Mouse (Mus musculus): Measurements from ENCODE around the gene Defb23.
"Not testable (repeated sequence)": the region's sequence is repeated elsewhere in the genome, so short reads cannot be mapped to it uniquely, and the experiment has no call there.

Gene Defb23

GRCm38 (mm10) chr2:152436983-152437860 is 27.2 kb downstream of the Defb23 start:
- DNase-seq (ENCODE audit: low spot score), result peak; percentile 69

GRCm38 (mm10) chr2:152436405-152436901 is 28.0 kb downstream of the Defb23 start:
- DNase-seq (ENCODE audit: low spot score), result no peak

- not testable (repeated sequence) for DNase-seq (ENCODE audit: low spot score)
Observed at GRCm38 (mm10) chr2:152428481-152428880, 35.9 kb downstream of the Defb23 start.

DNA sequence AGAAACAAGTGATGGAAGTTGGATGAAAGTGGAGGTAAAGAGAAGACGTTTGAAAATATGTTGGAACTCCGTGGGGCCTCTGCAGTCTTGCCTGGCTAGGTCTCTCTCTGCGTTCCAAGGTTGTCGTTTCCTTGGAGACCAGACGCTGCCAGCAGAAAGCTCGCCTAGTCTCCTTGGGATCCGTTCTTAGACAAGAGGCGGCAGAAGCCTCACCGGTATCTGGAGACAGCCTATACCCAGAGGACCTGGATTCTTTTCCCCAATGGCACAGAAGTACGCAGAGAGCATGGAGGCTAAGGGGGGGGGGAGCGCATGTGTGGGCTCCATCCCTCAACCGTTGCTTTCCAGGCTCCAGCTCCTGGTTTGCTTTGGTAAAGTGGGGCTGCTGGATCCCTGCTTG is 36.9 kb downstream of the Defb23 start:
- no peak for DNase-seq (ENCODE audit: low spot score)

- DNase-seq (ENCODE audit: low spot score), result no peak
Observed at GRCm38 (mm10) chr2:152415786-152416185, 48.6 kb downstream of the Defb23 start.

DNA sequence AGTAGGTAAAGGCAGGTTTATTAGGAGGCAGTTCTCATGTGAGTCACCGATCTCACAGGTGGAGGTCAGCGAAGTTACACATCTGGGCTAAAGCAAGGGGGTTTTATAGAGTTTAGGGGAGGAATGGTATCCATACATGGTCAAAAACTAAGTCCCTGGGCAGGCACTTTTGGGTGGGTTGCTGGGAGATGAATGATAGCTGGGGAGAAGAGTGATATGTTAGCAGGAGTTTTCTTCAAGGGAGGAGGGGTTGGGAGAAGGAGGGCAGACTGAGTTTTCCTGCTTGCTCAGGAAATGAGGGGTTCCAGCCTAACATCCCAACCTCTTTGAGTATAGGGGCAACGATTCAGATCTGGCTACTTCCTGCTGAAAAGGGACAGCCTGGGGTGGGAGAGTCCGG is 49.1 kb downstream of the Defb23 start, which contains the start of gene 6820408C15Rik:
6820408C15Rik (plus strand) TSS at position 301 of the 400 bp plus-strand sequence.
- DNase-seq (ENCODE audit: low spot score), result no peak

- peak; percentile 81 for DNase-seq (ENCODE audit: low spot score)
Observed at GRCm38 (mm10) chr2:152414591-152415165, 49.7 kb downstream of the Defb23 start, which contains the start of gene Zcchc3. Zcchc3 (minus strand) TSS chr2:152415027.

DNA sequence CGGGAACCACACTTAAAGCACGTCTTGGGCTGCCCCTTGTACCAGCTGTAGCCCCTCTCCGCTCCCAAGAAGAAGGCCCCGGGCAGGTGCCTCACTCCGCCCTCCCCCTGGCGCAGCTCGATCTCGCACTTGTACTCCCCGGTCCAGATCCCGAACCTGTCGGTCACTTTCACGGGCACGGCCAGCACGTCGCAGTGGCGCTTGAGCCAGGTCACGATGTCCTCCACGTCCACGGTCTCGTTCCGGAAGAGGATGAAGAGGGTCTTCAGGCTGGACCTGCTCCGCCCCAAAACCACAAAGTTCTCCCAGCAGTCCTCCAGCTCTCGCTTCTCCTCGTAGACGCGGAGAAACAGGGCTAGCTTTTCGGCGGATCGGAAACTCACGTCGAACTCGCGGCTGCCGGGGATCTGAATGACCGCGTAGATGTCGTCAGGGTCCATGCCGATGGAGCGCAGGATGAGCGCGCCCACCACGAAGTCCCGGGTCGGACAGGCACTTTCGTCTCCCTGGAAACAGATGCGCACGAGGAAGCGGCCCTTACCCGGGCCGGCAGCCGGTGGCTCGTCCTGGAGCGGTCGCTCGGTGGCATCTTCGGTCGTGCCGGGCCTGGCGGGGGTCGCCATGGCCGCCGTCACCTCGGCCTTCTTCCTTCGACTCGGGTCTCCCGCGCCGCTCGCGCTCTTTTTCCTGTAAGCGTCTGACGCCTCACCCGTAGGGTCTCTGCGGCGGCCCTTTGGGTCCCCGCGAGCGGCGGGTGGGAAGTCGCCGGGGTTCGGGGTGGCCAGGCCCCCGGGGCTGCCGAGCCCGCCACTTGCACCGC is 50.4 kb downstream of the Defb23 start:
- DNase-seq (ENCODE audit: low spot score), result no peak

DNA sequence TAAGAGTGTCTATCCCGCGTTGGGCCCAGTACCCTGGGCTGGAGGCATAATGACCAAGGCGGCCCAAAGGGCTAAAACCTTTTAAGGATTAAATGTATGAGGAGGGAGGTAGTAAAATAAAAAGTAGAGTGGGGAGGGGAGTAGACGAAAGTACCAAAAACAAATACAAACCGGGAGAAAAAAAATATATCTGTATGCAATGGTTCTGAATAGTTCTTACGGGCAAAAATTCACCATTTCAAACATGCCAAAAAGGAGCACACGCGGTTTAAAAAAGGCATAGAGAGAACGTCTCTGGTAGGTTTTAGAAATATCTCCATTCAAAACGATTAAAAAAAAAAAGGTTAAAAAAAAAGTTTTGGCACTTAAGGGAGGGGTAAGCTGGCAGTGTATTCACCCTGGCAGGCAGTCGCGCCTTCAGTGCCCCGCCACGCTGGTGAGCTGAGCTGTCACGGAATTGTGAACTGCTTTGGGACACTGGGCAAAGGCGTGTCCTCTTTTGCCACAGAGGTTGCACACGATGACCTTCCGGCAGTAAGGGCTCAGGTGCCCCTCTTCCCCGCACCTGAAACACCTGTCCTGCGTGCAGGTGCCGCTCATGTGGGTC is 51.2 kb downstream of the Defb23 start:
- DNase-seq (ENCODE audit: low spot score), result no peak

GRCm38 (mm10) chr2:152412526-152413157 is 51.8 kb downstream of the Defb23 start:
- DNase-seq (ENCODE audit: low spot score), result no peak

DNA sequence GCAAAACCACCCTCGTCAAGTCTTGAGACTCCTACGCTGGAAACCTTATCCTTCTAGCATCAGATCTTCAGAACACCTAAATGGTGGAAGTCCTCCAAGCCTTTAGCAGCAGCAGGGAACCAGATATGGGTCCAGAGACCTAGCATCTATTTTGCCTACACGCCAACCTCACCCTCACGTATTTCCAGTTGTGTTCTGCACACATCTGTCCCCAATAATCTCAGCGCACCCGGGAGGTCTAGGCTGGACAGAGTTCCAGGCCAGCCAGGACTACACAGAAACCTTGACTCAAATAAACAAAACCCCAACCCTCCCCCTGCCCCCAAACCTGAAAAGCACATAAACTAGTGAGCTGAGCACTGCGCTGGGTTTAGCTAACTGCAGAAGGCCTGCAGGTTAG is 52.9 kb downstream of the Defb23 start:
- DNase-seq (ENCODE audit: low spot score), result no peak

- DNase-seq (ENCODE audit: low spot score), result no peak
Observed at GRCm38 (mm10) chr2:152410971-152411371, 53.4 kb downstream of the Defb23 start.

GRCm38 (mm10) chr2:152409781-152410180 is 54.6 kb downstream of the Defb23 start:
- no peak for DNase-seq (ENCODE audit: low spot score)
